Mouse (Mus musculus) cerebellum, adult 11-12 months (tissue): Measurements from ENCODE around the gene Fnbp1.
A peak's percentile ranks its signal among the peaks of the same experiment; 100 is the strongest.

Experiments used
- DNase-seq: peaks from one replicate; pipeline ENCODE4 v3.0.0; 2022

Gene Fnbp1

DNA sequence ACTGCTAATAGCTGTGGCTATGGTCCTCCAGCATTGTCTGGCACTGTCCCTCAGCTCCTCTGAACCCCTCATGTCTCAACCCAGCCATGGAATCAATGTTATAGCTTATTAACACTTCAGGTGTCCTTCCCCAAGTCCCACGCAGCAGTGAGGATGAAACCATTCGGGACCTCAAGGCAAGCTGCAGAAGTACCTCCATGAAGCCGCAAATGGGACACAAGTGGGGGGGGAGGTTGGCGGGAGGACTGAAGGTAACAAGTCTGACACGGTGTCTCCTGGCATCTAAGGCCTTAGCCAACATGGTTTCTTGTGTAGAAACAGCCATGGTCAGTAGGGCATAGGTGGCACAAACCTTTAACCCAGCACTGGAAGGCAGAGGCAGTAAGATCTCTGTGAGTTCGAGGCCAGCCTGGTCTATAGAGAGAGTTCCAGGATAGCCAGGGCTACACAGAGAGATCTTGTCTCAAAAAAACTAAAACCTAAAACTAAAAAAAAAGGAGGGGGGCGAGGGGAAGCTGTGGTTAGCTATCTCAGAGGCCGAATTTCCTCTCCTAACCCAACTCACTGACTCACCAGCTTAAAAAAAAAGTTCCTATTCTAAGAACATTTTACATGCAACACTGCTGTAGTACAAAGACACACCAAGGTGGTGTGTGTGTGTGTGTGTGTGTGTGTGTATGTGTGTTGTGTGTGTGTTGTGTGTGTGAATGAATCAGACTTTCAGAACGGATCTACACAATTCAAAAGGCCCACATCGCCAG lies 79.8 kb downstream of the Fnbp1 start:
- peak; percentile 57 for DNase-seq

DNA sequence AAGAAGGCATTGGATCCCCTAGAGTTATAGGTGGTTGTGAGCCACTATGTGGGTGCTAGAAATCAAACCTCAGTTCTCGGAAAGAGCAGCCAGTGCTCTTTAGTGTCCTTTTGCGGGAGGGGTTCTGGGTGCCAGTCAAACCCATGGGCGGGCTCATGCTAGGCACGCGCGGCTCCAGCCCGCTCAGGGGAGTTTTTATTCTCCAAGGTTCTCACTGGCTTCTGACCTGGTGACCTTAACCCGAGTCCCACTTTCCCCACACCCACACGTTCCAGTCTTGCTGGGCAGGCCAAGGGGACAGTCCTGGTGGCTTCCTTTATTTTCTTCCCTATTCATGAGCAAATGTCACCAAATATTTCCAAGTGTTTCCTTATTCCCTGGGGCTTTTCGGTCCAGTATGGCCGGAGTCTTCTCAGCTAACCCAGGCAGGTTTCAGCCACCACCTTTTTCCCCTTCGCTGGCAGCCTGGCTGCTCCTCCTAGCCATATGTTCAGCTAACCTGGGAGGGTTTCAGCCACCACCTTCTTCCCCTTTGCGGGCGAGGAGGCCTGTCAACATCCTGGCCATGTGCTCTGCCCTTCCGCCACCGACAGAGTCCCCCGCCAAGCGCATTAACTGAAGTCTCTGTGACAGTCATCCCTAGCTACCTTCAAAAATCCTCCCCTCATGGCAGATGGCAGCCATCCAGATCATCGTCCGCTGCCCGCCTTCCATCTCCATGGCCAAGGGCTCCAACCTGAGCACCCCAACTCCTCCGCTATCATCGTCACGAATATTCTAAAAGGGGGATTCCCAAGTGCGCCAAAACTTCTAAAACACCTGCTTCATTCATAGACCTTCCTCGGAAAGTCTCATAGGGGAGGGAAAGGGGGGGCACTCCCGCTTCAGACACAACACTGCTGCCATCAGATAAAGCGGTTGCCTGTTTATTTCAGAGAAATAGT lies 80.7 kb downstream of the Fnbp1 start:
- peak; percentile 98 for DNase-seq

DNA sequence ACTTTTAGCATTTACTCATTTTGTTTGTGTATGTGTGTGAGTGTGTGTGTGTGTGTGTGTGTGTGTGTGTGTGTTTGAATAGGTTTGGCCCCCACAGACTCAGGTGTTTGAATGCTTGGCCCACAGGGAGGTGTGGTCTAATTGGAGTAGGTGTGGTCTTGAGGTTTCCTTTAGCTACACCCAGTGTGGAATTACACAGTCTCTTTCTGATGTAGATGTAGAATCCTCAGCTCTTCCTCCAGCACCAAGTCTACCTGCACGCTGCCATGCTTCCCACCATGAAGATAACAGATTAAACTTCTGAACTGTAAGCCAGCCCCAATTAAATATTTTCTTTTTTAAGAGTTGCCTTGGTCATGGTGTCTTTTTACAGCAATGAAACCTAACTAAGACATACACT lies 81.5 kb downstream of the Fnbp1 start:
- no peak for DNase-seq

DNA sequence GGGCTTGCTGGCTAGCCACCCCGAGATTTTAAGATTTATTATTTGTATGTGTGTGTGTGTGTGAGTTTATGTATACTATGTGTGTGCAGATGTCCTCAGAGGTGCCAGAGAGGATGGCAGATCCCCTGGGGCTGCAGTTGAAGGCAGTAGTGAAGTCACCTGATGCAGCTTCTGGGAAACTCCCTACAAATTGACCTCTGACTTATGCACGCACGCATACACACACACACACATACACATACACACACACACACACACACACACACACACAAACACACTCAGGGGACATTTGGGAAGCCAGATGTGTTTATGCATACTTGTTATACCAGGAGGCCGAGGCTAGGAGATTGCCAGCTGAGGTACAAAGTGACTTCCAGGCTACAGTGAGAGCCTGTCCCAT lies 83.4 kb downstream of the Fnbp1 start:
- no peak for DNase-seq

DNA sequence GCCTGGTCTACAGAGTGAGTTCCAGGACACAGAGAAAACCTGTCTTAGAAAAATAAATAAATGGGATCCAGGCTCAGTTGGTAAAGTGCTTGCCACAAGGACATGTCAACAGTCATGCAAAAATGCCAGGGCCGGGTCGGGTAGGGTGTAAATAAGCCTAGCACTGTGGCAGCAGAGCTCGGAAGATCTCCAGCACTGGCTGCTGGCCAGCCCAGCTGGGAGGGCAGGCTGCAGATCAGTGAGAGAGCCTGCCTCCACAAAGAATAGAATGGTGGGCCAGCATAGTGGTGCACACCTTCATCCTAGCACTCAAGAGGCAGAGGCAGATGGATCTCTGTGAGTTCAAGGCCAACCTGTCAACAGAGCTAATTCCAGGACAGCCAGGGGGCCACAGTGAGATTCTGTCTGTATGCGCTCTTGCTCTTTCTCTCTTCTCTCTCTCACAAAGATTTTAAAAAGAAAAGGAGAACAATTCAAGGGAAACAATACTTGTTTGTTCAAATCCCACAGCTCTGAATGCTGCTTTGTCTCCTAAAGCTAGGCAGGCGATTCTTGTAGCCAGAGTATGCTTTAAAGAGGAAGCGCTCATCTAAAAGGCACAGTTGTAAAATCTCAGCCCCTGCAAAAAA lies 84.1 kb downstream of the Fnbp1 start:
- DNase-seq = peak; percentile 82

DNA sequence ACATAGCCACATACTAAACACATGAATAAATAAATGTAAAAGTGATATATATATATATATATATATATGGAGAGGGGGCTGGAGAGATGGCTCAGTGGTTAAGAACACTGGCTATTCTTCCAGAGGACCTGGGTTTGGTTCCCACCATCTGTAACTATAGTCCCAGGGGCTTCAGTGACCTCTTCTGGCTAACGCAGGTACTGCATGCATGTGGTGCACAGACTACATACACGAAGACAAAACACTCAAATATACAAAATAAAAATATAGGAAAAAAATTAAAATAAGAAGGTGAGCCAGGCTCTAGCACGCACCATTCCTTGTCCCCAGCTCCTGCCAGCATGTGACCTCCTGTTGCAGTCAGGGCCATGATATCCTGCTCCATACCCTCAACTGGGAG lies 85.7 kb downstream of the Fnbp1 start:
- DNase-seq = no peak

DNA sequence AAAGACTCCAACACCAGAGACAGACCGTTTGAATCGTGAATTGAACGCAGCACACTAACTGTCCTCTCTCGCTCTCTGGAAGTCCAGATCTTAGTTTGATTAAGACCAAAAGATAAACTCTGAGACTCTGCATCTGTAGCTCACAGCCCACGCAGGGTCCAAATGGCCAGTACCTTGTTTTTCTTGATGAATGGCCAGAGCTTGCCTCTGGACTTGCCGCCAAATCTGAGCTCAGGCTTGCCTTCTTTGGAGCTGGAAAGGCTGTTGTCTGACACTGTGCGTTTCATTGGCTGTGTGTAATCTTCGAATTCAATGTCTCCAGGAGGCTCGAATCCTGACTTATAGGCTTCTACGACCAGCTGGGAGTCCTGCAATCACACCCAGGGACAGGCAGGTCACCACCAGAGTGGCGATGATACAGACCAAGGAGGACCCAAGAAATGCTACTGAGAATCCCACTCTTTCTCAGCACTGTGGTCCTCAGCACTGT lies 87.9 kb downstream of the Fnbp1 start:
- DNase-seq = no peak

DNA sequence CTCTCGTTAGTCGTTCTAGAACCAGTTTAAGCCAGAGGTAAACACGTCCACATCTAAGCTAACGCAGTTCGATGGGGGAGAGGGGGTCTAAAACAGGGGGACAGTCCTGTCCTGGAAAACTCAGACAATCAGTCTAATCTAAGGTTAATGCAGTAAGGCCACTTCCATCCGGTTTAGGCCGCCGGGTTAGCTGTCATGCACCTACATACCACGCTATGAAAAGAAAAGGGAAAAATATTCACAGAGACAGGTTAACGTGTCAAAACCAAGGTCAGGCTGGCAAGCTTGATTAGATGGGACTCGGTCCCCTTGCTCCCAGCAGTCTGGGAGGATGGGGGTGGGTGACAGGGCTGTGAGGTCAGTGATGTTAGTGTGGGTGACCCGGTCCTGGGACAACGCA lies 88.4 kb downstream of the Fnbp1 start:
- no peak for DNase-seq

DNA sequence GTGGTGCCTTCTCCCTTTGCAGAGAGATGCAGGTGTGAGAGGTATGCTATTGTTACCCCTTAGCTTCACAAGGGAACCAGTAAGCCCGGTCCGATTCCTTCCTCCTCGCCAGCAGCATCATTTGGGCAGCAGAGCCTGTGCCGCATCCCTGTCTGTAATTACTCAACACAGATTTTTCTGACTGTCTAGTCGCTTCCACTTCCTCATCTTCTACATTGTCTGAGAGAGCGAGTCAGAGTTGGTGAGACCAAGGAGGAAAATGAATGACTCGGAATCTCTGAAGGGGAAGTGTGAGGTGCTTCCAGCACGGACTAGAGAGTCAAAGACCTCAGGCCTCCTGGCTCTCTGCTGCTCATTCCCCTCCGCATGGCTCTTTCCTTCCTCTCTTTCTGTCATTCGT lies 89.4 kb downstream of the Fnbp1 start:
- DNase-seq = no peak

DNA sequence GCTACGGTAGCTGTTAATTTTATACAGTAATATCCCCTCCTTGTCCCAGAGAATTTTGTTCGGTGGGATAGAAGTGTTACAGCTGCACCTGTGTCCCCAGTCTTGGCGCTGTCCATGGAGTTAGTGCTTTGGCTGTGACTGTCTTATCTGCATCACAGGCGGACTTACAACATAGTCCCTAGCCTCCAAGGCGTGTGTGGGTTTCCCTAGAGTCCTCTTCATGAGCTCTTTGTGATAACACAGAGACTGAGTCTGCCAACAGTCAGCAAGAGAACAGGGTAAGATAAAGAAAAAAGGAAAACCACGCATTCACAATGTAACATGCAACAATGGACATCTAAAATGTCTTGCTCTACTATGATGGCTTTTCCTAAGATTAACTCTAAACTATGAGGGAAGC lies 93.8 kb downstream of the Fnbp1 start:
- no peak for DNase-seq

DNA sequence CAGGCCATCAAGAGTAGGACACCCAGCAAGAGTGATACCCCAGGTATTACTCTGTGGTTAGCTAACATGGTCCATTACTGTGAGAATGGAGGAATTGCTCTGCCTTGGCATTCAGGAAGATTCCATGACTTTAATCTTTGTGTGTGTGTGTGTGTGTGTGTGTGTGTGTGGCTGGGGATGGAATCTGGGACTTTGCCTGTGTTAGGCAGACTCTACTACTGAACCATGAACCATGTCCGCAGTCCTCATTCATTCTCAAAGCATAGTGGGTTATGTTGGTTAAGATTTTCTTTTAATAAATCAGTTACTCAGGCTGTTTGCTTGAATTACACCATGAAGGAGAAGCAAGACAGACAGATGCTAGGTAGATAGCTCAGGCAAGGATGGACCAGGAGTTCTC lies 98.0 kb downstream of the Fnbp1 start:
- no peak for DNase-seq

DNA sequence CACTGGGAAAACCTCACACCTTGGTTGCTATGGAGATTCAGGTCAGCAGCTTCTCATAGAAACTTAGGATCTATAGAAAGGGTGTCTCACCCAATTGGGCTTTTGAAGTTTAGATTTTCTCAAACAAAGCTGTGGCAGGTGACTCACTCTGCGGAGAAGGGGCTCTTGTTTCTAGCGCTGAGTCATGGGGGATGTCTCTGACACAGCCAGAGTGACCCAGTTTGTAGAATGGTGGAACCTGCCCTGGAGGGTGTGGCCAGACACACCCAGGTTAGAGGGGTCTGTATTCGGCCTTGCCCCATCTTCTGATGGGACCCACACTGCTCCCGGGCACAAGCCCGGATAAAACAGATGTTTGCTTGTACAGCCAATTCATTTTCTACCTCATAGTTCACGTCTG lies 98.9 kb downstream of the Fnbp1 start:
- no peak for DNase-seq

DNA sequence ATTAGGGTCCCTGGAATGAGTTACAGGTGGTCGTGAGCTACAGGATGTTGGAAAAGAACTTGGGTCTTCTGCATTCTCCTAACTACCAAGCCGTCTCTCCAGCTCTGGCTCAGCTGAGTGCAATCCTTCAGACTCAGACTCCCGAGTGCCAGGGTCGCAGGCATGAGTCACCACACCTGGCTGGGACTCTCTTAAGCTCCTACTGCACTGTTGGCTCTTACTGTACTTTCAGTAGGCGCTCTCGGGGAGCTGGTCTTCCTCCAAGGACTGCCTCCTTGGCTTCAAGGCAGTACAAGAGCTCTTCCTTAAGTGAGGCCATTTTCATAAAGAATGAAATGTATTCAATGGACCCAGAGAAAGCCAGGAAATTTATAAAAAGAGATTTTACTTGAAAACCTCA lies 100.4 kb downstream of the Fnbp1 start:
- DNase-seq = no peak

DNA sequence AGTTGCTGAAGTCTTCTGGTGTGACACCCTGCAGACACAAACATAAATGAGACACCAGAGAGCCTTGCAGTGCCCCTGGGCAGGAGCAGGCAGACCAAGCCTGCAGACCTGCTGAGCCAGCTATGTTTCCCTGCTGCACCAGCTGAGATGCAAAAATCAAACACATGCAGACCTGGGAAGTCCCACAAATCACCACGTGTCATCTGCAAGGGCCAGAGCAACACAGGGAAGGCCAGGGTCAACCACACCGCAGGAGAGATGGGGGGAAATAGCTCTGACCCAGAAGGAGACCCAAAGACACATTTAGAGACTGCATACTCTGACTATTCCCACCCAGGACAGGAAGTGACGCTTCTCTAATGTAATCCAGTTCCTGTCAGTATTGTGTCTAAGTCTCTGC lies 101.3 kb downstream of the Fnbp1 start:
- no peak for DNase-seq

DNA sequence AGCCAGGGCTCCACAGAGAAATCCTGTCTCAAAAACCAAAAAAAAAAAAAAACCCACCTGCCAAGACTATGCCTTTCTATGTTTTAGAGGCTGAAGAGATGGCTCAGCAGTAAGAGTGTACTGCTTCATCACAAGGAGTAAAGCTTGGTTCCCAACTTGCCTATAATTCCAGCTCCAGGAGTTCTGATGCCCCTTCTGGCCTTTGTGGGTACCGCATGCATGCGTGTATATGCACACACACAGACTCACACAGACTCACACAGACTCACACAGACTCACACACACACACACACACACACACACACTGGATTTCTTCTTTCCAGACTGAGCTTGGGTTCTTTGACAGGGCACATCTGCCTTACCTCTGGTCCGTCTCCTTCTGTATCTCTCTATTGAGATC lies 101.8 kb downstream of the Fnbp1 start:
- no peak for DNase-seq

DNA sequence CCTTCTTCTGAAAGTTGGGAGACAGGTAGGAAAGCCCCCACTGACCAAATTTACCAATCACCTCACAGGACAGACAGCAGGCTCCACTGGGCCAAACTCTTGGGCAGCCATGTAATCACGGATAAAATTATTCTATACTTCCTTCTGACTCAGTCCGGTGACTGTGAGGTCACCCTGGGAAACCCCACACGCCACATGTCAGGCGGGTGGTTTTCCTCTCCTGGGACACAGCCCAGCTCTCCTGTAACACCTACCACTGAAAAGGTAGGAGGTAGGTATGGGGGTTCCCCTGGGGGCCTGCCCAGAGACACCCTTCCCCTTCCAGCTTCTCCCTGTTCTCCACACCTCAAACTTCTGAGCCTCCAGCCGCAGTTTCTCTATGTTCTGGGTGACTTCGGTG lies 105.0 kb downstream of the Fnbp1 start:
- no peak for DNase-seq

DNA sequence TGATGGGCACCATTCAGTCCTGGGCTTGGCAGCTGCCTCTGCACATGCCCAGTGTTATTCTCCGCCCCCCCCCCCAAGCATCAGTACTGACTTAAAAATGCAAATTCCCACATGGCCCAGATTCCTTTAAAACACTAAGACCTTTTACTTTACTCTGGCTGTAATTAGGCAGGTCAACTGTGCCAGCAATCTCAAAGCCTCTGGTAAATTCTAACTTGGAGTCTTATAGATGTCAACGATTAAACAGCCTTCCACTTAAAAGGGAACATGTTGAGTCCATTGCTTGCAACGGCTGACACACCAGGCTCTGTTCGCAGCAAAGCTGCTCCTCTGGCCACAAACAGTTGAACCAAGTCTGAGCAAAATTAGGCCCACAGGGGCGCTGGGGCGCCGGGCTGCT lies 109.8 kb downstream of the Fnbp1 start:
- no peak for DNase-seq

DNA sequence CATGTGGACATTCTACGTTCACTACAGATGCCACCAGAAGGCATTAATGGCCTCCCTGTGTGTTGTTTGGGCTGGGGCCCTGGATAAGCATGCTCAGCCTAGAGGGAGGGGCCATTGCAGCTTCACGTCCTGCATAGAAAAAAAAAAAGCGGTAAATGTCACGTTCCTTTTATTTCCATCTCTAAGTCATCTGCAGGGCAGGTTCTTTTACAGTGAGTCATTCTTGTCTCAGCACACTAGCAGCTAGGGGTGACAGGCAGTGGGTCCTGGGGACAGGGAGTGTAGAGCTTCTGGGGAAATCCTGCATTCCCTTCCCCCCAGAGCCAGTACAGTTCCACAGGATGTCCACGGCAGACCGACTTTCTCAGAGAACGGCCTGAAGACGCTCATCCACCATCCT lies 115.2 kb downstream of the Fnbp1 start:
- DNase-seq = no peak

DNA sequence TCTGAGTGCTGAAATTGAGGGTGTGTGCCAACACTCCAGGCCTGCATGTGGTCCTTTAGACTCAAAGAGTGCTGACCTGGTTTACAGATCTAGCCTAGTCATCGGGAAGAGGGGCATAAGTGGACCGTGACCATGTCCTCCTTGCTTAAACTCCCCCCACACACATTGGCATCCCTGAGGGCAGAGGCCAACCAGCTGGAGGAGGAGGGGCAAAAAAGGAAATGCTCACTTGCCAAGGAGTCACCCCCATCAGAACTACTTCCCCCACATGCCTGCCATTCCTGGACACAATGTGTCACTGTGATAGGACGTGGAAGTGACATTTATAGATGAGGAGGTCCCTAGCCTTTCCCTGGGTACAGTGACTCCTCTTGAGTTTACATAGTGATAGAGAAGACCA lies 116.3 kb downstream of the Fnbp1 start:
- peak; percentile 52 for DNase-seq

DNA sequence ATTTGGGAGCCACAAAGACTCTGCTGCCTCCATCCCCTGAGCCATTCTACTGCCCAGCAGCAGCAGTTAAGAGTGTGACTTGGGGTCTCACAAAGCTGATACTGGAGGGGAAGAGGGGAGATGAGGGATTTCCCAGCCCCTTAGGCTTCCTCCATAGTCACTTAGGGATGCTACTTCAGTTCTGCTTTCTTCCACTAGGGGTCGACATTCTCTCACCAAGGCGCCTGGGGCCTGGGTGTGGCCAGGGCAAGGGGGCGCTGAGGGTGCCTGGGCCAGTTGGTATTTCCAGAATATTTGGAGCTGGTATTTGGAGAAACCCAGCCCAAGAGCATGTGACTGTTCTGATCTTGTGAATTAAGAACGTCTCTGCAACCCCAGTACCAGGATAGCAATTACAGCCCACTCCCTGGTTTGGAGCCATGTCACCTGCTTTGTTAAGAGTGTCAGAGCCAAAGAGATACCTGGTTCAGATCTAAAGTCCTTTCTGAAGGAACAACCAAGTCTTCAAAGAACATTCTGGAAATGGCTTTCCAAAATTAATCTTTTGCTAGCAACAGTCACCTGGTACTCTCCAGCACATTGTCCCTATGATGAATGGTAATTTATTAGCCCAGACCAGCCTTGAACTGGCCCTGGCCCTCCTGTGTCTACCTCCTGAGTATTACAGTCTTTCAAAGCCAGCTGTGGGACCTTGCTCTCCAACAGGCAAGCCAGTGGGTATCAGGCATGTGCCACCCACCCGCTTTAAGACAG lies 117.0 kb downstream of the Fnbp1 start:
- DNase-seq = peak; percentile 69

DNA sequence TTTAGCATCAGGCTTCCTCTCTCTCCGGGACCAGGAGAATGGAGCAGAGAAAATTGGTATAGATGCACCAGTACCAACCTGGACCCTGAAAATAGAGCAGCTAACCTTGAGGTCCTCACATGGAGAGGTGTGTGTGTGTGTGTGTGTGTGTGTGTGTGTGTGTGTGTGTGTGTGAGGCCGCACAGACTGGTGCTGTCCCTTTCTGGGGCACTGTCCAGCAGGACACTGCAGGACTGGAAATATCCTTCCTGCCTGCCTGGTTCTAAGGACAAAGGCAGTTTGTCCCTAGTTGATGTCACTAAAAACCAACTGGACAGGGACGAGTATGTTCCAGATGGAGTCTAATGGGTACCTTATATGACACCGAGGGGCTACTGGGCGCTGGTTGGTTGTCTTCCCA lies 117.9 kb downstream of the Fnbp1 start:
- DNase-seq = peak; percentile 44

DNA sequence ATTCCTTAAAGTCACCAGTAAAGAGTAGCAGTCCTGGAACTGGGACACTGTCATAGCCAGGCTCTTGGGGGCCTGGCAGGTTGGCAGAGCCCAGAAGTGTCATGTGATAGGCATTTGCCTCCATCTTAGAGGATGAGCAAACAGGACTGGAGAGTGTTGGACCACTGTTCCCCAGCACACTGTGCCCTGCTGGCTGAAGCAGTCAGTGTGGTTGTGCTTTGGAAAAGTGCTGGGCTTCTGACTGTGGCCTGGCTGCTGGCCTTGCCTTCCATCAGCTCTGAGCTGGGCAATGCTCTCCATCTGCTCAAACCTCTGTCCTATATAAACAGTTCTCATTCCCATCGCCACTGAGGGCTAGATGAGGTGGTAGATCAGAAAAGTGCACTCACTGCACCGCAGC lies 121.6 kb downstream of the Fnbp1 start:
- DNase-seq = peak; percentile 63

DNA sequence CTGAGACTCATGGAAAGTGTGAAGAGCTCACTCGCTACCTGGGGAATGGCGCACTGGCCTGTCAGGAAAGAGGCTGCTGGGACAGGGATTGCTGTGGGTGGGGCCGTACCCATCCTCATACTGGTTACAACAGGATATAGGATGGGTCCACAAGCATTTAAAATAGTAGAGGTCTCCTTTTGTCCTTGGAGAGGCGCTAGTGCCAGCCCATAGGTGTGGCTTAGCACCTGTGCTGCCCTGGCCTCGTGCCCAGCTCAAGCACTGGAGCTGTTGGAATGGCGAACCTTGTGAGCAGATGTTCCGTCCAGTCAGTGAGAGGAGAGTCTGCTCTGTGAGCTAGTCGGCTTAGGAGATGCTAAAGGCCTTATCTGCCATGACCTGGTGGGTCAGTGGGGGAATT lies 122.8 kb downstream of the Fnbp1 start:
- DNase-seq = peak; percentile 78
